Mouse (Mus musculus): ENCODE results near the gene Map3k4. TPM values are rescaled to one million over a fixed set of nuclear protein-coding genes. Genes with fewer than 3 reads are reported as not detected.

The Map3k4 gene
- total RNA-seq, 4 experiments from 2014 or later, result 45.7 to 57.2 (median 49.1) TPM

DNA sequence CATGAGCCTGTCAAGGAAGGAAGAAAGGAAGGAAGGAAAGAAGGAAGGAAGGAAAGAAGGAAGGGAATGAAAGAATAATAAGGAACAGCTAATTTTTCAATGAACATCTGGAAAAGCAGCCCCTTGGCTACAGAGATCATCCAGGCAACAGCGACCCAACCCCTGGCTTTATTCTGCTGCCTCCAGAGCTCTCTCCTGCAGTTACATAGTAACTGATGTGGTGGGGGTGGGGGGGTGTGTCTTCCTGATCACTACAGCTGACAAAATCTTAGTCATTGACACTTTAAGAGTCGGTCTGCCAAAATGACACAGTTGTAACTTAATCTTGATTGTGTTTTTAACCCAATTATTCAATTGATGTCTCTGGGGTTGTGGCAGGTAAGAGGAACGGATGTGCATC is 132.3 kb downstream of the Map3k4 start:
- no peak for DNase-seq (ENCODE audit: low spot score in 2 of 2)

- DNase-seq (ENCODE audit: low spot score in 2 of 2), result no peak
Observed at GRCm38 (mm10) chr17:12185855-12186254, 132.7 kb downstream of the Map3k4 start.

- no peak for DNase-seq (ENCODE audit: low spot score in 2 of 2)
Observed at GRCm38 (mm10) chr17:12184283-12184682, 134.3 kb downstream of the Map3k4 start.

DNA sequence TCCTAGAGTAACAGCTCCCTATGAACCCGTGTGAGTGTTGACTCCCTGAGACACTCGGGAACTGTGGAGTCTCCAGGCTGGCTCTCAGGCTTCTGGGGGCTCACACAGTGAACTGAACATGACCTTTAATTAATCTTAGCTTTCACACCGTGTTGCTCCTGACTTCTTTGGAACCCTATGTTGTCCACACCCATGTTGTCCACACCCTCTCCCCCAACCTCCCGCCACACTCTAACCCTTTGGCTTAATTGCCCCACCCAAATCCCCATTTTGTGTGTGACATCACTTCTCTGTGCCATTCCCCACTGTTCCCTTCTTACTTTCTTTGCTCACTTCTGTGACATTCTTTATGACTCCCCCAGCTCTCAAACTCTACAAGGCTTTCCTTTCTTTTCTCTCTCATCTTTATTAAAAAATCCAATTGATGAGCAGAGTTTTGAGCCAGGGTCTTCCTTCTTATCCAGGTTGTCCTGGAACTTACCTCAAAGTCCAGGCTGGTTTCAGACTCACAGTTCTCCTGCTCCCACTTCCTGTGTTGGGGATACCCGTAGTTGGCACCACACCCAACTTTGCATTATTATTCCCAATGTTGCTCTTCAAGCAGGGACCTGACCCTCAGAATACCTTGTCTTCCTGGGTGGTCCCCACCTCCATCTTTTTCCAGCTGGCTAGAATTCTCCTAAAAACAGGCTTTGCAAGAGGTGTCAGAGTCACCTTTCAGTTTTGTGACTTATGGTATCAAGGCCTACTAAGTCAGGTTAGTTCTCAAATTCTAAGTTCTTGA is 135.7 kb downstream of the Map3k4 start:
- DNase-seq (ENCODE audit: low spot score in 2 of 2), result no peak

DNA sequence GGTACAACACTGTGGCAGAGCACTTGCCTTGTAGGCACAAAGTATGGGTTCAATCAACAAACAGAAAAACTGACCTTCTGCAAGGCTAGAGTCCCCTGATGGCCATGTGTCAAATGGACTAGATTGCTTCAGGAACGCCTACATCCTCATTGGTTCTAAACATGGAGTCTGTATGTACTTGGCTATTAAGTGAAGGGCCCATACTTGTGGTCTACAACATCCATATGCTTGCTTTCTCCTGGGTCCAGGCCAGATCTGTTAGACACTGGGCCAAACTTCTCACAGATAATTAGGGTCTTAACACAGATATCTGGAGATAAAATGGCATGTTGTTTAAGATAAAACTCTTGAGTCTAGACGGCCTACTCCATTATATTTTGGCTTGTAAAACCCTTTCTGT is 138.8 kb downstream of the Map3k4 start:
- DNase-seq (ENCODE audit: low spot score in 2 of 2), result no peak

DNA sequence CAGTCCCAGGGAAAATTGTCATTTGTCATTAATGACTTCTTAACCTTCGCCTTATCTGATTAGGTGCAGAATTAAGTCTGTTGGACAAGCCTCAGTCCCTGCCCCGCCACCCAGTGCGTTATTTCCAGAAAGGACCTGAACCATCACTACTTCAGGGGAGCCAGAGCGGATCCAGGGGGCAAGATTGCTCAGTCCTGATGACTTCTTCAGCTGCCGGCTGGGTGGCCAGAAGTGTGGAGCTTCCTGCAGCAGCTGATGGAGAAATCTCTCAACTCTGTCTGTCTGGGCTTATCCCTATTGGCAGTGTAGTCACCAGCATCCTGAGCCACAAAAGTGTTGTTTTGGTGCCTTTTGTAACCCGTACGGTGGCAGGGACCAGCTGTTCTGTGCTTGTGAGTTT is 139.3 kb downstream of the Map3k4 start:
- DNase-seq (ENCODE audit: low spot score in 2 of 2), result no peak

Other genes starting within 250 kb of the Map3k4 start
- gene Agpat4, start 200.1 kb downstream of the Map3k4 start, total RNA-seq (2022), result 10 to 100 TPM; 53.1 to 56.3 (median 54.5) TPM
- under 1 TPM in 3 of 4 experiments, not detected in 1; 0.13 to 0.53 (median 0.16) TPM for gene Plg, start 59.8 kb upstream of the Map3k4 start, total RNA-seq (2022)
- gene Slc22a3, start 188.9 kb upstream of the Map3k4 start, total RNA-seq (2022), result 1 to 10 TPM; 2.6 to 3.5 (median 3.1) TPM